Comparison of ENCODE assay signal across 28 mouse cellular contexts in genomic region chr2:172483766-172484413, GRCm38 (mm10). TPM values are rescaled to one million over a fixed set of nuclear protein-coding genes. Genes with fewer than 3 reads are reported as not detected.
DNase-seq lines count a peak whose midpoint lies in the region; ATAC-seq and TF ChIP-seq lines count a peak whose summit lies in the region.
"Had no signal": no experiment of that assay in that cellular context is flagged by ENCODE, and none has a peak within 500 bp of the region (broad histone marks: within the 10 kb centered on the region; RNA-seq: fewer than 3 reads in every experiment).

No protein-coding gene starts in this region.

- H3K9me3 ChIP-seq in forebrain, embryonic 15.5 days, result no peaks in the 10 kb centered on the region
- H3K9me3 ChIP-seq in forebrain, embryonic 12.5 days, result no peaks in the 10 kb centered on the region
- H3K9me3 ChIP-seq in midbrain, postnatal 0 days (ENCODE audit: low read length), result no peaks in the 10 kb centered on the region
- H3K9me3 ChIP-seq in midbrain, embryonic 13.5 days, result no peaks in the 10 kb centered on the region
- H3K9me3 ChIP-seq: heart, embryonic 13.5 days had no signal

- no peak overlapping the region for H3K4me3 ChIP-seq in forebrain, embryonic 15.5 days
- no peak overlapping the region for H3K4me3 ChIP-seq in forebrain, embryonic 12.5 days (replicated peaks)
- no peak overlapping the region for H3K4me3 ChIP-seq in midbrain, postnatal 0 days (ENCODE audit: low read depth, low read length)
- no peak overlapping the region for H3K4me3 ChIP-seq in midbrain, embryonic 13.5 days (replicated peaks)
- H3K4me3 ChIP-seq: heart, embryonic 13.5 days; myocyte had no signal

- H3K36me3 ChIP-seq in forebrain, embryonic 15.5 days, result no peaks in the 10 kb centered on the region
- H3K36me3 ChIP-seq in forebrain, embryonic 12.5 days (replicated peaks), result no peaks in the 10 kb centered on the region
- H3K36me3 ChIP-seq in midbrain, postnatal 0 days (ENCODE audit: insufficient read depth, low read length), result no peaks in the 10 kb centered on the region
- no peaks in the 10 kb centered on the region for H3K36me3 ChIP-seq in midbrain, embryonic 13.5 days
- H3K36me3 ChIP-seq: heart, embryonic 13.5 days had no signal

- TF ChIP-seq CTCF in midbrain, postnatal 0 days (IDR thresholded peaks at IDR 0.05), result no peak

- no peak overlapping the region for H3K4me2 ChIP-seq in forebrain, embryonic 15.5 days (replicated peaks)
- no peak overlapping the region for H3K4me2 ChIP-seq in forebrain, embryonic 12.5 days
- H3K4me2 ChIP-seq in midbrain, postnatal 0 days (ENCODE audit: low read depth, low read length, poor library complexity, severe bottlenecking), result no peak overlapping the region
- no peak overlapping the region for H3K4me2 ChIP-seq in midbrain, embryonic 13.5 days (replicated peaks)
- H3K4me2 ChIP-seq: heart, embryonic 13.5 days; liver, embryonic 11.5 days had no signal

- 71% methylated on average over 14 of the region's 14 CpGs for WGBS in forebrain, embryonic 15.5 days
- 82% methylated on average over 14 of the region's 14 CpGs for WGBS in forebrain, embryonic 12.5 days
- 79% methylated on average over 14 of the region's 14 CpGs for WGBS in midbrain, postnatal 0 days
- WGBS in midbrain, embryonic 13.5 days, result 86% methylated on average over 14 of the region's 14 CpGs

- no peak overlapping the region for H3K9ac ChIP-seq in forebrain, embryonic 15.5 days (replicated peaks)
- H3K9ac ChIP-seq in forebrain, embryonic 12.5 days, result no peak overlapping the region
- H3K9ac ChIP-seq in midbrain, postnatal 0 days (replicated peaks; ENCODE audit: low read length, poor library complexity, severe bottlenecking), result no peak overlapping the region
- no peak overlapping the region for H3K9ac ChIP-seq in midbrain, embryonic 13.5 days (replicated peaks)
- H3K9ac ChIP-seq: heart, embryonic 13.5 days had no signal

- no peak overlapping the region for H3K27ac ChIP-seq in forebrain, embryonic 15.5 days (replicated peaks)
- no peak overlapping the region for H3K27ac ChIP-seq in forebrain, embryonic 12.5 days
- no peak overlapping the region for H3K27ac ChIP-seq in midbrain, postnatal 0 days (ENCODE audit: low read depth, low read length)
- no peak overlapping the region for H3K27ac ChIP-seq in midbrain, embryonic 13.5 days
- H3K27ac ChIP-seq: heart, embryonic 13.5 days had no signal

- ATAC-seq in forebrain, embryonic 15.5 days (replicated peaks), result peak; percentile 87
- no peak for ATAC-seq in forebrain, embryonic 12.5 days (ENCODE audit: low FRiP score)
- ATAC-seq in midbrain, postnatal 0 days (ENCODE audit: low FRiP score), result no peak
- ATAC-seq in midbrain, embryonic 13.5 days, result no peak
- ATAC-seq: inflammation-experienced regulatory T-cells, adult 6 months had no signal

- H3K4me1 ChIP-seq in forebrain, embryonic 15.5 days, result peaks cover 9% of the 10 kb centered on the region
- H3K4me1 ChIP-seq in forebrain, embryonic 12.5 days, result no peaks in the 10 kb centered on the region
- H3K4me1 ChIP-seq in midbrain, postnatal 0 days (ENCODE audit: insufficient read depth, low read length), result no peaks in the 10 kb centered on the region
- 0 out of 2 replicates have a peak, but pooled peaks cover 4% of the 10 kb centered on the region for H3K4me1 ChIP-seq in midbrain, embryonic 13.5 days (replicated peaks)
- H3K4me1 ChIP-seq: heart, embryonic 13.5 days had no signal

- DNase-seq in midbrain, postnatal 0 days (ENCODE audit: low spot score), result peak; percentile 59
- DNase-seq in brain, embryonic 18.5 days (ENCODE audit: low read depth, low spot score), result peak; percentile 49
- DNase-seq in layer of hippocampus, postnatal 10 days (ENCODE audit: low spot score in 2 of 2), result peak; percentile 54 to 58
- no peak for DNase-seq in heart, adult 9 months (ENCODE audit: low spot score in 2 of 2)
- DNase-seq: cerebellum, postnatal 36 days; kidney, adult 2 months; kidney, postnatal 14 days; lung, adult 18-20 months; lung, postnatal 14 days; midbrain, embryonic 14.5 days; thymus, postnatal 25 days had no signal

- H3K27me3 ChIP-seq in forebrain, embryonic 15.5 days, result no peaks in the 10 kb centered on the region
- no peaks in the 10 kb centered on the region for H3K27me3 ChIP-seq in forebrain, embryonic 12.5 days
- no peaks in the 10 kb centered on the region for H3K27me3 ChIP-seq in midbrain, postnatal 0 days (ENCODE audit: insufficient read depth, low read length)
- 0 out of 2 replicates have a peak, but pooled peaks cover 3% of the 10 kb centered on the region for H3K27me3 ChIP-seq in midbrain, embryonic 13.5 days
- H3K27me3 ChIP-seq: heart, embryonic 13.5 days had no signal

RNA-seq across cellular contexts. Expression of gene Fam209, which starts 11.6 kb away (rescaled TPM):
- 0.25 and 0.65 TPM in 2 replicates for polyA plus RNA-seq in forebrain, embryonic 15.5 days (2015; fragmentation: Nextera tagmentation; extraction: Ambion mirVana)
- polyA plus RNA-seq in forebrain, embryonic 12.5 days (2016; fragmentation: Nextera tagmentation; extraction: Ambion mirVana), result 0.38 and 0.81 TPM in 2 replicates
- not detected in 2 replicates for total RNA-seq in midbrain, postnatal 0 days (2014; rRNA removed)
- 0.43 and 0.47 TPM in 2 replicates for polyA plus RNA-seq in midbrain, postnatal 0 days (2015; fragmentation: Nextera tagmentation; extraction: Ambion mirVana)
- polyA plus RNA-seq in midbrain, embryonic 13.5 days (2015; fragmentation: Nextera tagmentation; extraction: Ambion mirVana), result 0.41 and 0.57 TPM in 2 replicates
- not detected for total RNA-seq in layer of hippocampus, postnatal 10 days (2021)
- total RNA-seq: adrenal gland, adult 18-20 months; heart, postnatal 25 days had no signal
- polyA plus RNA-seq: C2C12; limb, embryonic 11.5 days; neural tube, embryonic 14.5 days; small intestine, adult 2 months had no signal

RNA-seq across cellular contexts. Expression of gene Gcnt7, which starts 25.5 kb away (rescaled TPM):
- polyA plus RNA-seq in forebrain, embryonic 15.5 days (2015; fragmentation: Nextera tagmentation; extraction: Ambion mirVana), result 2.1 and 2.3 TPM in 2 replicates
- polyA plus RNA-seq in forebrain, embryonic 12.5 days (2016; fragmentation: Nextera tagmentation; extraction: Ambion mirVana), result 2.1 and 2.2 TPM in 2 replicates
- not detected in 2 replicates for total RNA-seq in midbrain, postnatal 0 days (2014; rRNA removed)
- 0.77 and 1.2 TPM in 2 replicates for polyA plus RNA-seq in midbrain, postnatal 0 days (2015; fragmentation: Nextera tagmentation; extraction: Ambion mirVana)
- 1.7 and 2.3 TPM in 2 replicates for polyA plus RNA-seq in midbrain, embryonic 13.5 days (2015; fragmentation: Nextera tagmentation; extraction: Ambion mirVana)
- total RNA-seq in layer of hippocampus, postnatal 10 days (2021), result not detected
- total RNA-seq: adrenal gland, adult 18-20 months; gastrocnemius, adult 8-10 months; granulocyte monocyte progenitor cell, adult 5-6 weeks; heart, postnatal 25 days; megakaryocyte, adult 5-6 weeks had no signal
- polyA plus RNA-seq: frontal cortex, adult 2 months; kidney, adult 2 months; small intestine, adult 2 months had no signal

RNA-seq across cellular contexts. Expression of gene Rtf2, which starts 43.5 kb away (rescaled TPM):
- 101 and 103 TPM in 2 replicates for polyA plus RNA-seq in forebrain, embryonic 15.5 days (2015; fragmentation: Nextera tagmentation; extraction: Ambion mirVana)
- 86.9 and 93.5 TPM in 2 replicates for polyA plus RNA-seq in forebrain, embryonic 12.5 days (2016; fragmentation: Nextera tagmentation; extraction: Ambion mirVana)
- total RNA-seq in midbrain, postnatal 0 days (2014; rRNA removed), result 62.0 and 67.0 TPM in 2 replicates
- 85.0 and 89.2 TPM in 2 replicates for polyA plus RNA-seq in midbrain, postnatal 0 days (2015; fragmentation: Nextera tagmentation; extraction: Ambion mirVana)
- polyA plus RNA-seq in midbrain, embryonic 13.5 days (2015; fragmentation: Nextera tagmentation; extraction: Ambion mirVana), result 94.2 and 96.8 TPM in 2 replicates
- 10 to 100 TPM; 58.4 to 59.6 TPM for total RNA-seq in layer of hippocampus, postnatal 10 days (2021)

Comparison
In these comparisons a context has a peak if more than half of its experiments do, and no peak if none do; other contexts are left out.
1. DNase-seq: peak in midbrain, postnatal 0 days (single experiment), brain, embryonic 18.5 days (single experiment) and layer of hippocampus, postnatal 10 days (2 of 2); none in heart, adult 9 months (0 of 2).